Mouse (Mus musculus) embryo, embryonic 10 days (tissue): ENCODE results near the gene Megf9.

ENCODE experiments used
- DNase-seq: peaks from one replicate; pipeline ENCODE4 v3.0.0-alpha.2; 2015; ENCODE audit warnings: low spot score

Megf9 gene

DNA sequence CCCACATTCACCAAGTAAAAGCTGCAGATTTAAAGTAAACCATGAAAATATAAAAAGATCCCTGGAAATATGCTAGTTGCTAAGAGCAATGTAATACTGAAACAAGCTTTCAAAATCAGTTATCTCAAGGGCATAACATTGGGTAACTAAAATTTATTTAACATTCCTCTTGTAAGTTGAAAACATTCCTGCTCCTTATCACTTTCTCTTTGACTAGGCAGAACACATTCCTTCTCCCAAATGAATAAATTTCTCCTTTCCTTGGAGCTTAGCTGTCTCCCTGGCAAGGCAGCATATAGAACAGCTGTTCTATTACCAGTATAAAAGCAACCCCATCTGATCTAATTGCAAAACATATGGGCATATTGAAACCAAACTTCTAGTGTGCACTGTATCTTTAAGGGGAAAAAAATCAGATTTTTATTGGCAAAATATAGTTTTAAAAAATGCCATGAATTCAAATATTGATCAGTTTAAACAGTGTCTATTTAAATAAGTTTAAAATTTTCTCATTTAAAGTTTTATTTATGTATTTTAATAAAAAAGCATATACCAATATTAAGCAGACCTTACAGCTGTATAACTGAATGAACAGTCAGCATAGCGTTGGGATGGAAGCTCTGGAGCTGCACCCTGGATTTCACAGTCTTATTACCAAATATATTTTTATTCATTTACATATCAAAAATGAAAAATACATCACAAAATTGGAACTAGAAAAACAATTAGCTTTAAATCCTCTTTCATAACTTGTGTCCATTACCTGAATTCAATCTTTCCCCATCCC lies 13.1 kb downstream of the Megf9 start:
- no peak for DNase-seq

DNA sequence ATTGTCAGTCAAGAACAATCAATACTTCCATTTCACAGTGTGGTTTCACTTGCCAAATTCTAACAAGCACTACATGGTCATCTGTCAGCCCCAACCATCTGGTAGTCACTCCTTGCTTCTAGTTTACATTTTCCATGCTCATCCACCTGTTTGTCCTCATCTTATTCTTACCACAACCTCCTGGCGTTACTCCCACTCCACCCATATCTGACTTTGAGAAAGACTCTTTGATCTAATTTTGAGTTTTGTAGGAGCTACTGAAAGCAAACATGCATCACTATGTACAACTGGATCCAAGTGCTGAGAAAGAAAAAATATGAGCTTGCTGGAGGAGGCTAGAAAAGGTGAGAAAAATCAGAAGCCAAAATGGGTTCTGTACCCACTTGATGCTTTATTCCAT lies 17.1 kb downstream of the Megf9 start:
- no peak for DNase-seq

- no peak for DNase-seq
Observed at GRCm38 (mm10) chr4:70516289-70516688, 18.5 kb downstream of the Megf9 start.

GRCm38 (mm10) chr4:70515514-70515913 lies 19.3 kb downstream of the Megf9 start:
- DNase-seq = no peak

DNA sequence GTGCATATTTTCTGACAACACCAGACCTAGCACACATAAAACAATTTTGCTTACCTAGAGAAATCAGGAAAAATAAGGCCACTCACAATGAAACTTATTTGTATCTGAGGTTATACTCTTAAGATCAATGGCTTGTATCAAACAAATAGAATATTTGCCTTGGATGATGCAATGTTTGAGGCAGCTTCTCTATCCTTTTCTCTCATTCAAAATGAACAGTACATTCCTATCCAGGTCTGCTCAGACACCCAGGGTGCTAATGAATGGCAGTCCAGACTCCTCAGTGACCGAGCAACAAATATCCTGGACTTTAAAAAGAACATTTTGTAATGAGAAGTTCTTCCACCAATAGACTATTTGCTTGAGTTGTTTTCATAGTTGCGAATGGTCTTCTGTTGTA lies 24.8 kb downstream of the Megf9 start:
- no peak for DNase-seq

GRCm38 (mm10) chr4:70509565-70509964 lies 25.2 kb downstream of the Megf9 start:
- DNase-seq = peak; percentile 38

DNA sequence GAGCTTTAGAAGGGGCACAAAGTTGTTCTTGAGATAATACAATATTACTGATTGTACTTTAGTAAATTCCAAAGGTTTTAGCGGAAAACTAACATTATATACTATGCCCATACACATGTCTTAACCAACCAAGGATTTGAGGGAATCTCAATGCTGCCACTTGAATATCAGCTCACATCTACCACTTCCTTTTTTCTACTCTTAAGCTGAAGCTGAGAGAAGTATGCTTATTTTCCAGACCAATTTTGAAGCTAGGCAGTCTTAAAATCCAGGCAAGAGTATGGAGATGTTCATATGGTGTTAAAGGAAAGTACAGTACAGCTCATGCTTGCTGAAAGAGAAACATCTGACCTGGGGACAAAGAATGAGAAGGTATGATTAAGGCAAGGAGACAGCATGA lies 26.6 kb downstream of the Megf9 start:
- no peak for DNase-seq

- DNase-seq = no peak
Observed at GRCm38 (mm10) chr4:70505951-70506350, 28.8 kb downstream of the Megf9 start.

- no peak for DNase-seq
Observed at GRCm38 (mm10) chr4:70503827-70504226, 31.0 kb downstream of the Megf9 start.

DNA sequence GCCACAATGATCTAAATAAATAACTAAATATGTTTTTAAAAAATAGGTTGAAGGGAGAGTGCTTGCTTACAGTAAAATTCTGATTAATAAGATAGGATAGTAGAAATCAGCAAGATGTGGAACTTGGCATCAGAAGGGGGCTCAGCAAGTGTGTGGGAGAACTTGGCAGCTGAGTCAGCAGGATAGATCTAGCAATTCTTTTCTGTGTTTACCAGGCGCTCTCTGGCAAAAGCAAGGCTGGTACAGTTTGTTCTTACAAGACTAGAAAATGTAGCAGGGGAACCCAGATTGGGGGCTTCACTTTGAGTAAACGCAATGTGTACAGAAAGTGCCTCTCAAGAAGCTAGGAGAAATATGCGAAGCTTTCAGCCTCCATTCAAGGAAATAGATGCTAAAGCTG lies 35.5 kb downstream of the Megf9 start:
- DNase-seq = no peak

DNA sequence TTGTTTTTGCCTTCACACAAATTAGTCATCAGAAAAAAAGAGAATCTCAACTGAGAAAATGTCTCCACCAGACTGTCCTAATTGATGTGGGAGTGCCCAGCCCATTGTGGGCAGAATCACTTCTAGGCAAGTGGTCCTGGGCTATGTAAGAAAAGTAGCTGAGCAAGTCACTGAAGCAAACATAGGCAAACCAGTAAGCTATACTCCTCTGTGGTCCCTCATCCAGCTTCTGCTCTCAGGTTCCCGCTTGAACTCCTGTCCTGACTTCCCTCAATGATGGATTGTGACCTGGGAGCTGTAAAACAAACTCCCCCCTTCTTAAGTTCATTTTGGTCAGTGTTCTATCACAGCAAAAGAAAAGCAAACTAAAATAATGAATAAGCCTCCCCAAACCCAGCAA lies 37.8 kb downstream of the Megf9 start:
- DNase-seq = no peak

GRCm38 (mm10) chr4:70489792-70490191 lies 45.0 kb downstream of the Megf9 start:
- no peak for DNase-seq

GRCm38 (mm10) chr4:70488415-70488814 lies 46.4 kb downstream of the Megf9 start:
- DNase-seq = no peak

DNA sequence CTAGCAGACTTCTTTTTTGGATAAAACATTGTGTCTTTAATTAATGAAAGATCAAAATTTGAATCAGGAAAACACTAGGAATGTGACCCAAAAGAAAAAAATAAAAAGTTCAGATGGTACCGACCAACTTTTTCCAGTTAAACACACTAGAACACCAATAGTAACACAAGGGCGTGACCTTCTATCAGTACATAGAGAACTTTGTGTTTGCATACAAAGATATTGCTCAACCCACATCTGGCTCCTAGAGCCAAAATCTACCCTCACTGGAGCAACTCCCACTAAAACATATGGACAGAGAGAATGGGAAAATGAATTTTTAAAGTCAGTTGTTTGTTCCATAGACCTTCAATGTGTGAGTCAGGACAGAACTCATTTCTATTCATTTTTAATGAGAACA lies 50.7 kb downstream of the Megf9 start:
- DNase-seq = no peak

- DNase-seq = no peak
Observed at GRCm38 (mm10) chr4:70481931-70482330, 52.9 kb downstream of the Megf9 start.

GRCm38 (mm10) chr4:70471398-70471797 lies 63.4 kb downstream of the Megf9 start:
- DNase-seq = no peak

- no peak for DNase-seq
Observed at GRCm38 (mm10) chr4:70465921-70466689, 68.7 kb downstream of the Megf9 start.

- no peak for DNase-seq
Observed at GRCm38 (mm10) chr4:70463302-70463701, 71.5 kb downstream of the Megf9 start.

- no peak for DNase-seq
Observed at GRCm38 (mm10) chr4:70461416-70461815, 73.4 kb downstream of the Megf9 start.

- DNase-seq = no peak
Observed at GRCm38 (mm10) chr4:70452161-70452560, 82.6 kb downstream of the Megf9 start.

- peak; percentile 79 for DNase-seq
Observed at GRCm38 (mm10) chr4:70451750-70452149, 83.0 kb downstream of the Megf9 start.

GRCm38 (mm10) chr4:70449668-70450067 lies 85.1 kb downstream of the Megf9 start:
- DNase-seq = no peak

- DNase-seq = no peak
Observed at GRCm38 (mm10) chr4:70446774-70447173, 88.0 kb downstream of the Megf9 start.
